Mouse (Mus musculus): ENCODE measurements at regions not wholly inside any gene's neighbourhood (a gene's known extent, or its start where the extent isn't known, plus 50 kb on each side); places are given as distances from the start of the nearest gene placed in this dataset.

- no peak for DNase-seq
Observed at GRCm38 (mm10) chr6:101585871-101586270, 208.2 kb upstream of the Pdzrn3 start.

GRCm38 (mm10) chr6:101580824-101581223 is 203.1 kb upstream of the Pdzrn3 start:
- DNase-seq: no peak

GRCm38 (mm10) chr6:101556096-101556495 is 178.4 kb upstream of the Pdzrn3 start:
- DNase-seq: no peak

GRCm38 (mm10) chr6:101554965-101555604 is 177.4 kb upstream of the Pdzrn3 start:
- DNase-seq: no peak

GRCm38 (mm10) chr6:101550501-101551268 is 173.0 kb upstream of the Pdzrn3 start:
- DNase-seq: no peak

- no peak for DNase-seq
Observed at GRCm38 (mm10) chr6:101537581-101537980, 159.9 kb upstream of the Pdzrn3 start.

- peak; percentile 22 for DNase-seq
Observed at GRCm38 (mm10) chr6:101534214-101535052, 156.7 kb upstream of the Pdzrn3 start.

GRCm38 (mm10) chr6:101532436-101532835 is 154.7 kb upstream of the Pdzrn3 start:
- DNase-seq: peak; percentile 6

- no peak for DNase-seq
Observed at GRCm38 (mm10) chr6:101531914-101532313, 154.2 kb upstream of the Pdzrn3 start.

- DNase-seq: no peak
Observed at GRCm38 (mm10) chr6:101525129-101525528, 147.4 kb upstream of the Pdzrn3 start.

- DNase-seq: no peak
Observed at GRCm38 (mm10) chr6:101521316-101521715, 143.6 kb upstream of the Pdzrn3 start.

GRCm38 (mm10) chr6:101520755-101521154 is 143.1 kb upstream of the Pdzrn3 start:
- DNase-seq: no peak

GRCm38 (mm10) chr6:101518904-101519701 is 141.4 kb upstream of the Pdzrn3 start:
- DNase-seq: no peak

- no peak for DNase-seq
Observed at GRCm38 (mm10) chr6:101517584-101517983, 139.9 kb upstream of the Pdzrn3 start.

GRCm38 (mm10) chr6:101513696-101514095 is 136.0 kb upstream of the Pdzrn3 start:
- peak; percentile 11 for DNase-seq

GRCm38 (mm10) chr6:101502149-101502548 is 124.5 kb upstream of the Pdzrn3 start:
- DNase-seq: no peak

GRCm38 (mm10) chr6:101501716-101502115 is 124.0 kb upstream of the Pdzrn3 start:
- no peak for DNase-seq

- no peak for DNase-seq
Observed at GRCm38 (mm10) chr6:101500202-101500601, 122.5 kb upstream of the Pdzrn3 start.

- no peak for DNase-seq
Observed at GRCm38 (mm10) chr6:101488466-101488865, 110.8 kb upstream of the Pdzrn3 start.

GRCm38 (mm10) chr6:101484526-101485287 is 107.0 kb upstream of the Pdzrn3 start:
- peak; percentile 47 for DNase-seq
